Mouse (Mus musculus) heart, postnatal 4 days (tissue): ENCODE data around the gene Ankrd34b. TPM values are rescaled to one million over a fixed set of nuclear protein-coding genes. Genes with fewer than 3 reads are reported as not detected.

ENCODE experiments used
- total RNA-seq, 2 experiments: library from RNA; stranded (reverse); gene quantifications; 2 replicates each; pipeline ENCODE4 v1.2.3; 2021

Gene Ankrd34b
- total RNA-seq, 2 experiments from 2014 or later: 0.07 to 0.19 TPM

Other genes with a start within 250 kb of the Ankrd34b start
- not detected for gene Gm20379, start 119.9 kb upstream of the Ankrd34b start, total RNA-seq
- 1 to 10 TPM; 7.9 to 8.4 TPM for gene Dhfr, start 71.2 kb upstream of the Ankrd34b start, total RNA-seq
- gene Msh3, start 70.9 kb upstream of the Ankrd34b start, total RNA-seq: 10 to 100 TPM; 14.2 to 14.5 TPM
- gene Fam151b, start 58.1 kb downstream of the Ankrd34b start, total RNA-seq: 1 to 10 TPM; 2.6 to 3.4 TPM
- gene Zfyve16, start 105.0 kb downstream of the Ankrd34b start, total RNA-seq: 10 to 100 TPM; 19.2 to 20.3 TPM
- not detected for gene Spz1, start 150.3 kb downstream of the Ankrd34b start, total RNA-seq
- gene Serinc5, start 185.2 kb downstream of the Ankrd34b start, total RNA-seq: 10 to 100 TPM; 27.5 to 29.4 TPM